Mouse (Mus musculus): ENCODE results near the gene Yars. TPM values are rescaled to one million over a fixed set of nuclear protein-coding genes. Genes with fewer than 3 reads are reported as not detected.

Gene Yars
- polyA plus RNA-seq, 1 experiment from 2014 or later = 115 TPM

GRCm38 (mm10) chr4:129149321-129149720 lies 40.2 kb upstream of the Yars start:
- Histone ChIP-seq H3K4me1 (peaks cover 30% of the 10 kb centered on the region), H3K36me3 (peaks cover 12% of the 10 kb centered on the region; the same call in 1 of the 2 replicates), H3K27ac (replicated peaks) (no peak overlapping the region), H3K27me3 (no peaks in the 10 kb centered on the region), H3K9ac (replicated peaks) (no peak overlapping the region), H3K9me3 (no peaks in the 10 kb centered on the region), H3K4me2 (replicated peaks) (no peak overlapping the region), H3K4me3 (no peak overlapping the region)
- no peak for ATAC-seq (replicated peaks)
- 54% methylated on average over 1 of the region's 1 CpGs for WGBS

- peaks cover 15% of the 10 kb centered on the region for H3K4me1 ChIP-seq
- no peaks in the 10 kb centered on the region for H3K9me3 ChIP-seq
- peaks cover 15% of the 10 kb centered on the region; the same call in 1 of the 2 replicates for H3K36me3 ChIP-seq
- H3K9ac ChIP-seq (replicated peaks) = no peak overlapping the region
- H3K27ac ChIP-seq (replicated peaks) = no peak overlapping the region
- no peak for ATAC-seq (replicated peaks)
- H3K27me3 ChIP-seq = no peaks in the 10 kb centered on the region
- no peak overlapping the region for H3K4me3 ChIP-seq
- WGBS = 91% methylated on average over 4 of the region's 4 CpGs
- no peak overlapping the region for H3K4me2 ChIP-seq (replicated peaks)
Observed at GRCm38 (mm10) chr4:129151276-129151811, 38.2 kb upstream of the Yars start.

GRCm38 (mm10) chr4:129157541-129157940 lies 32.0 kb upstream of the Yars start:
- 85% methylated on average over 5 of the region's 5 CpGs for WGBS
- Histone ChIP-seq H3K9me3 (no peaks in the 10 kb centered on the region), H3K36me3 (peaks cover 11% of the 10 kb centered on the region; the same call in 1 of the 2 replicates)

GRCm38 (mm10) chr4:129158549-129158948 lies 31.0 kb upstream of the Yars start:
- H3K27ac ChIP-seq (replicated peaks) = peak overlapping the region; percentile 42

More at GRCm38 (mm10) chr4:129157541-129157940, 32.0 kb upstream of the Yars start:
- no peak for ATAC-seq (replicated peaks)
- peaks cover 5% of the 10 kb centered on the region; the same call in 1 of the 2 replicates for H3K4me1 ChIP-seq
- no peak overlapping the region for H3K27ac ChIP-seq (replicated peaks)
- H3K4me3 ChIP-seq = no peak overlapping the region
- H3K9ac ChIP-seq (replicated peaks) = no peak overlapping the region
- H3K4me2 ChIP-seq (replicated peaks) = no peak overlapping the region
- H3K27me3 ChIP-seq = no peaks in the 10 kb centered on the region

GRCm38 (mm10) chr4:129161076-129161475 lies 28.5 kb upstream of the Yars start:
- Histone ChIP-seq H3K4me3 (no peak overlapping the region), H3K9me3 (no peaks in the 10 kb centered on the region), H3K27me3 (no peaks in the 10 kb centered on the region), H3K4me2 (replicated peaks) (no peak overlapping the region), H3K36me3 (peaks cover 14% of the 10 kb centered on the region), H3K4me1 (peaks cover 5% of the 10 kb centered on the region; the same call in 1 of the 2 replicates), H3K27ac (replicated peaks) (no peak overlapping the region), H3K9ac (replicated peaks) (no peak overlapping the region)
- no peak for ATAC-seq (replicated peaks)
- 97% methylated on average over 1 of the region's 1 CpGs for WGBS

More at GRCm38 (mm10) chr4:129158549-129158948, 31.0 kb upstream of the Yars start:
- no peaks in the 10 kb centered on the region for H3K27me3 ChIP-seq
- H3K4me1 ChIP-seq = peaks cover 5% of the 10 kb centered on the region; the same call in 1 of the 2 replicates
- H3K36me3 ChIP-seq = peaks cover 6% of the 10 kb centered on the region; the same call in 1 of the 2 replicates
- no peak overlapping the region for H3K9ac ChIP-seq (replicated peaks)
- no peaks in the 10 kb centered on the region for H3K9me3 ChIP-seq
- no peak for ATAC-seq (replicated peaks)
- no peak overlapping the region for H3K4me3 ChIP-seq
- H3K4me2 ChIP-seq (replicated peaks) = no peak overlapping the region
- WGBS = 53% methylated on average over 3 of the region's 3 CpGs

- H3K4me3 ChIP-seq = no peak overlapping the region
- no peak overlapping the region for H3K9ac ChIP-seq (replicated peaks)
- H3K4me2 ChIP-seq (replicated peaks) = no peak overlapping the region
- H3K27me3 ChIP-seq = no peaks in the 10 kb centered on the region
- H3K4me1 ChIP-seq = peaks cover 5% of the 10 kb centered on the region; the same call in 1 of the 2 replicates
- no peak for ATAC-seq (replicated peaks)
- 86% methylated on average over 3 of the region's 4 CpGs for WGBS
- no peaks in the 10 kb centered on the region for H3K9me3 ChIP-seq
- no peak overlapping the region for H3K27ac ChIP-seq (replicated peaks)
- H3K36me3 ChIP-seq = peaks cover 14% of the 10 kb centered on the region
Observed at GRCm38 (mm10) chr4:129161581-129162255, 27.8 kb upstream of the Yars start.

- Histone ChIP-seq H3K9ac (replicated peaks) (no peak overlapping the region), H3K27ac (replicated peaks) (no peak overlapping the region), H3K4me3 (no peak overlapping the region), H3K27me3 (no peaks in the 10 kb centered on the region), H3K36me3 (peaks cover 33% of the 10 kb centered on the region), H3K9me3 (no peaks in the 10 kb centered on the region), H3K4me1 (no peaks in the 10 kb centered on the region), H3K4me2 (replicated peaks) (no peak overlapping the region)
- 69% methylated on average over 1 of the region's 1 CpGs for WGBS
- no peak for ATAC-seq (replicated peaks)
Observed at GRCm38 (mm10) chr4:129172529-129172928, 17.0 kb upstream of the Yars start.

GRCm38 (mm10) chr4:129179560-129179959 lies 10.0 kb upstream of the Yars start:
- peaks cover 31% of the 10 kb centered on the region for H3K36me3 ChIP-seq
- no peak overlapping the region for H3K4me3 ChIP-seq
- H3K4me1 ChIP-seq = no peaks in the 10 kb centered on the region
- no peak overlapping the region for H3K4me2 ChIP-seq (replicated peaks)
- ATAC-seq (replicated peaks) = no peak
- H3K27me3 ChIP-seq = no peaks in the 10 kb centered on the region
- no peak overlapping the region for H3K27ac ChIP-seq (replicated peaks)
- no peaks in the 10 kb centered on the region for H3K9me3 ChIP-seq
- WGBS = 54% methylated on average over 1 of the region's 1 CpGs
- no peak overlapping the region for H3K9ac ChIP-seq (replicated peaks)

GRCm38 (mm10) chr4:129188041-129188659 lies 1.4 kb upstream of the Yars start:
- Histone ChIP-seq H3K27me3 (no peaks in the 10 kb centered on the region), H3K27ac (replicated peaks) (no peak overlapping the region), H3K9ac (replicated peaks) (0 out of 2 replicates have a peak overlapping the region, but pooled peaks have one; percentile 65), H3K4me2 (replicated peaks) (peak overlapping the region; percentile 77), H3K9me3 (no peaks in the 10 kb centered on the region), H3K4me3 (peak overlapping the region; percentile 84), H3K36me3 (peaks cover under 1% of the 10 kb centered on the region; the same call in 1 of the 2 replicates), H3K4me1 (peaks cover 27% of the 10 kb centered on the region)
- WGBS = 32% methylated on average over 5 of the region's 5 CpGs
- ATAC-seq (replicated peaks) = no peak

- peak overlapping the region; percentile 65 for H3K9ac ChIP-seq (replicated peaks)
- H3K9me3 ChIP-seq = no peaks in the 10 kb centered on the region
- peak overlapping the region; percentile 89 for H3K27ac ChIP-seq (replicated peaks)
- H3K4me2 ChIP-seq (replicated peaks) = peak overlapping the region; percentile 77
- ATAC-seq (replicated peaks) = peak; percentile 77
- peaks cover 27% of the 10 kb centered on the region for H3K4me1 ChIP-seq
- H3K4me3 ChIP-seq = peak overlapping the region; percentile 84
- H3K27me3 ChIP-seq = no peaks in the 10 kb centered on the region
- under 1% methylated on average over 61 of the region's 74 CpGs for WGBS
- H3K36me3 ChIP-seq = peaks cover 5% of the 10 kb centered on the region; the same call in 1 of the 2 replicates
Observed at GRCm38 (mm10) chr4:129188803-129189541, 588 bp upstream of the Yars start.

- H3K36me3 ChIP-seq = peaks cover 7% of the 10 kb centered on the region; the same call in 1 of the 2 replicates
- 3% methylated on average over 12 of the region's 12 CpGs for WGBS
- ATAC-seq (replicated peaks) = no peak
- no peaks in the 10 kb centered on the region for H3K27me3 ChIP-seq
- H3K27ac ChIP-seq (replicated peaks) = peak overlapping the region; percentile 89; the same call in 1 of the 2 replicates
- peak overlapping the region; percentile 84 for H3K4me3 ChIP-seq
- H3K4me1 ChIP-seq = peaks cover 27% of the 10 kb centered on the region
- H3K4me2 ChIP-seq (replicated peaks) = peak overlapping the region; percentile 78
- no peaks in the 10 kb centered on the region for H3K9me3 ChIP-seq
- H3K9ac ChIP-seq (replicated peaks) = peak overlapping the region; percentile 76
Observed at GRCm38 (mm10) chr4:129190538-129190937, 978 bp downstream of the Yars start.

All from forebrain, embryonic 15.5 days (tissue).